Mouse (Mus musculus): ENCODE data around the gene Clasp2.

GRCm38 (mm10) chr9:113755888-113756719 lies 14.8 kb downstream of the Clasp2 start:
- TF ChIP-seq POLR2A (IDR thresholded peaks at IDR 0.05; ENCODE audit: borderline replicate concordance, extremely low read depth, low read depth, low read length) (no peak), CTCF (IDR thresholded peaks at IDR 0.05; ENCODE audit: insufficient read depth, low read length) (no peak)
